Mouse (Mus musculus): ENCODE results near the gene Obscn. TPM values are rescaled to one million over a fixed set of nuclear protein-coding genes. Genes with fewer than 3 reads are reported as not detected.

Obscn gene
- polyA plus RNA-seq, 1 experiment from 2014 or later, result 2.0 TPM

DNA sequence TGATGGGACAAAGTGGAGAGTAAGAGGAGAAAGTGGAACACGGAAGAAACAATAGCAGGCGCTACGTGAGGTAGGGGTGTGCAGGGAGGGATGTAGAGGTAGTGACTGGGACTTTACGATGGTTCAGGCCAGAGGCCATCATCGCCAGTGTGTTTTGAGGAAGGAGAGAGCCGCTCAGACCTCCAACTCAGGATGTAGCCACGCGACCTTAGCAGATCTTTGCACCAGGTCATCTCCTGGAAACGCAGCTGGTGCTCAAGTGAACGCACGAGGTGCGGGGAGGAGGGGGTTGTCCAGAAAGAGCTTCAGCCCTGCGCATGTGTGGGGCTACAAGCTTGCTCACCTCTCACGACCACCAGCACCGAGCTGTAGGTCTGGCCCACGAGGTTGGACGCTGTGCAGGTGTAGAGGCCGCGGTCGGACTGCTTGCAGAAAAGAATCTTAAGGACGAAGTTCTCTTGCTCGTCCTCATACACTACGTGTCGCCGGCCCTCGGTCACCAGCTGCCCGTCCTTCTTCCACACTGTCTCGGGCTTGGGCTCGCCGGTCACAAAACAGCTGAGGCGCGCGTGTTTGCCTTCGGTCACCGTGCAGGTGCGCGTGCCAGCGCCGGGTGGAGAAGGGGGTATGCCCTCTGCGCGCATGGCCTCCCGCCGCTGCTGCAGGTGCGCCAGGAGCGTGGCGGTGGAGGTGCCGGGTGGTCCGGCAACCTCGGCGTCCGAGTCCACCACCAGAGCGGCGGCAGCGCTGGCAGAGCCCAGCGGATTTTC, 966 bp downstream of the Obscn start:
- Histone ChIP-seq H3K27me3 (replicated peaks; ENCODE audit: control insufficient read depth, insufficient read depth, low read length) (peaks cover 57% of the 10 kb centered on the region), H3K9ac (ENCODE audit: low read length) (no peak overlapping the region), H3K4me3 (ENCODE audit: low read depth, low read length) (peak overlapping the region; percentile 17; the same call in 1 of the 2 replicates), H3K27ac (ENCODE audit: low read depth) (no peak overlapping the region), H3K4me1 (replicated peaks; ENCODE audit: control insufficient read depth, insufficient read depth, low read length) (no peaks in the 10 kb centered on the region; the same call in 1 of the 2 replicates), H3K36me3 (ENCODE audit: control insufficient read depth, insufficient read depth, low read length) (no peaks in the 10 kb centered on the region), H3K9me3 (ENCODE audit: control insufficient read depth, low read length) (no peaks in the 10 kb centered on the region), H3K4me2 (ENCODE audit: low read length) (peak overlapping the region; percentile 40)
- 7% methylated on average over 55 of the region's 55 CpGs for WGBS
- peak; percentile 59 for DNase-seq (ENCODE audit: low spot score)
- ATAC-seq (replicated peaks; ENCODE audit: low FRiP score, low TSS enrichment, low read depth), result no peak

DNA sequence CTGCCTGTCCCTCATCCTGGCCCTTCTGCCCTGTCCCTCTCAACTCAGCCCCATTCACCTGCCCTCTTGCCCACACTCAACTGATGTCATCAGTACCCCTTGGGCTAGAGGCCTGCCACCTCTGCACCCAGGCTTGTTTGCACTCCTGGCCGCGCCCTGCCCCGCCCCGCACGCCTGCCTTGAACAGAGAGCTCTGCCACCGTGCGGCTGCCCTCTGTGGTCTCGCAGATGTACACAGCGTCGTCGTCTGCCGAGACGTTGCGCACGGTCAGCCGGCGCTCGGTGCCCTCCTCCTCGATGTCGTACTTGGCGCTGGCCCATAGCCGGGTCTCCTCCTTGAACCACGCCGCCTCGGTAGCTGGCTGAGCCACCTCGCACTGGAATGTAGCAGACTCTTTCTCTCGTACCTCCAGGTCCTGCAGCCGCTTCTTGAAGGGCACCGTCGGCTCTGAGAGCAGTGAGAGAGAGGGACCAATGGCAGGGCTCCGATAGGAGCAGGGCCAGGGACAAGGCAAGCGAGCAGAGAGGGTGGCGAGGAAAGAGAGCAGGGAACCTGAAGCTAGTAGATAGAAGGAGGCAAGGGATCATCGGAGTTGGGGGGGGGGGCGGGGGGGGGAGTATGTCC, 1.7 kb downstream of the Obscn start:
- ATAC-seq (replicated peaks; ENCODE audit: low FRiP score, low TSS enrichment, low read depth), result peak; percentile 68
- DNase-seq (ENCODE audit: low spot score), result peak; percentile 65
- no peaks in the 10 kb centered on the region; the same call in 1 of the 2 replicates for H3K4me1 ChIP-seq (replicated peaks; ENCODE audit: control insufficient read depth, insufficient read depth, low read length)
- WGBS, result 4% methylated on average over 33 of the region's 35 CpGs
- H3K36me3 ChIP-seq (ENCODE audit: control insufficient read depth, insufficient read depth, low read length), result no peaks in the 10 kb centered on the region
- H3K4me2 ChIP-seq (ENCODE audit: low read length), result peak overlapping the region; percentile 13; the same call in 1 of the 2 replicates
- no peak overlapping the region for H3K9ac ChIP-seq (ENCODE audit: low read length)
- peaks cover 57% of the 10 kb centered on the region for H3K27me3 ChIP-seq (replicated peaks; ENCODE audit: control insufficient read depth, insufficient read depth, low read length)
- no peak overlapping the region for H3K27ac ChIP-seq (ENCODE audit: low read depth)
- H3K4me3 ChIP-seq (ENCODE audit: low read depth, low read length), result 0 out of 2 replicates have a peak overlapping the region, but pooled peaks have one; percentile 11
- H3K9me3 ChIP-seq (ENCODE audit: control insufficient read depth, low read length), result no peaks in the 10 kb centered on the region

DNA sequence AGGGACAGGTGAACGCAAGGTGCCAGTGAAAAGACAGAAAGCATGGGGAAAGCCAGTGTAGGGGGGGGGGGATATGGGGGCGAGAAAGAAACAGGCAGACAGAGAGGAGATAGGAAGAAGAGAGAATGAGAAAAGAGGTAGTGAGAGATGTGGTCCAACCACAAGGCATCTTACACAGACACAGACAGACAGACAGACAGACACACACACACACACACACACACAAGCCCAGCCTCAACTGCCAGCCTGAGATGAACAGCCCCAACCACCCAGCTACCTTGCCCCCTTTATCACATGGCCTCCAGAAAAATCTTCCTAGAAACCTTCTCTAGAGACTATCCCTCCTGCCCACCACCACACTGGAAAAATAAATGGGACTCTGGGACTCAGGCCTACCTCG, 4.1 kb downstream of the Obscn start:
- 79% methylated on average over 3 of the region's 3 CpGs for WGBS
- H3K4me3 ChIP-seq (ENCODE audit: low read depth, low read length), result no peak overlapping the region

DNA sequence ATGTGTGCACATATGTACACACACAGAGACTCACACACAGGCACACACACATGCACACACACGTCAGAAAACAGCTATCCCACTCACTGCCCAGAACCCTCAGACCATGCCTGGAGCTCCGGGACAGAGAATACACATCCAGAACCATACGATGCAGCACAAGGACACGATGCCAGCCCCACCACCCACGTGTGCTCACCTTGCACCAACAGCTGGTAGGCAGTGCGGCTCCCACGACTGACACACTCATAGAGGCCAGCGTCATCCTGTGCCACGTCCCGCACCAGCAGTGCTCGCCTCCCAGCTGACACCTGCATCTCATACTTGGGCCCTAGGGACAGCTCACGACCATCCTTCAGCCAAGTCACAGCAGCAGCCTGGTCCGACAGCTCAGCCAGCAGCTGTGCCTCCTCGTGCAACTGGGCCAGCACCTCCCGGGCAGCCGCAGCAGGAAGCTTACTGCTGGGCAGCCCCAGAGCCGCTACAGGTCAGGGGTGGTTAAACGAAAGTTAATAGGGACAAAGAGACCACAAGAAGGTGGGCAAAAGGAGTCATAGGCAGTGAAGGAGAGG, 4.8 kb downstream of the Obscn start:
- Histone ChIP-seq H3K9ac (ENCODE audit: low read length) (no peak overlapping the region), H3K9me3 (ENCODE audit: control insufficient read depth, low read length) (no peaks in the 10 kb centered on the region), H3K4me3 (ENCODE audit: low read depth, low read length) (no peak overlapping the region), H3K27me3 (replicated peaks; ENCODE audit: control insufficient read depth, insufficient read depth, low read length) (peaks cover 43% of the 10 kb centered on the region), H3K27ac (ENCODE audit: low read depth) (no peak overlapping the region), H3K4me1 (replicated peaks; ENCODE audit: control insufficient read depth, insufficient read depth, low read length) (no peaks in the 10 kb centered on the region; the same call in 1 of the 2 replicates), H3K36me3 (ENCODE audit: control insufficient read depth, insufficient read depth, low read length) (no peaks in the 10 kb centered on the region), H3K4me2 (ENCODE audit: low read length) (no peak overlapping the region)
- ATAC-seq (replicated peaks; ENCODE audit: low FRiP score, low TSS enrichment, low read depth) (no peak), DNase-seq (ENCODE audit: low spot score) (no peak)
- 65% methylated on average over 18 of the region's 18 CpGs for WGBS

More for the DNA sequence above, 4.1 kb downstream of the Obscn start:
- no peak for DNase-seq (ENCODE audit: low spot score)
- Histone ChIP-seq H3K27me3 (replicated peaks; ENCODE audit: control insufficient read depth, insufficient read depth, low read length) (peaks cover 49% of the 10 kb centered on the region), H3K9ac (ENCODE audit: low read length) (no peak overlapping the region), H3K9me3 (ENCODE audit: control insufficient read depth, low read length) (no peaks in the 10 kb centered on the region), H3K27ac (ENCODE audit: low read depth) (no peak overlapping the region), H3K4me2 (ENCODE audit: low read length) (no peak overlapping the region), H3K36me3 (ENCODE audit: control insufficient read depth, insufficient read depth, low read length) (no peaks in the 10 kb centered on the region), H3K4me1 (replicated peaks; ENCODE audit: control insufficient read depth, insufficient read depth, low read length) (no peaks in the 10 kb centered on the region; the same call in 1 of the 2 replicates)
- ATAC-seq (replicated peaks; ENCODE audit: low FRiP score, low TSS enrichment, low read depth), result no peak

DNA sequence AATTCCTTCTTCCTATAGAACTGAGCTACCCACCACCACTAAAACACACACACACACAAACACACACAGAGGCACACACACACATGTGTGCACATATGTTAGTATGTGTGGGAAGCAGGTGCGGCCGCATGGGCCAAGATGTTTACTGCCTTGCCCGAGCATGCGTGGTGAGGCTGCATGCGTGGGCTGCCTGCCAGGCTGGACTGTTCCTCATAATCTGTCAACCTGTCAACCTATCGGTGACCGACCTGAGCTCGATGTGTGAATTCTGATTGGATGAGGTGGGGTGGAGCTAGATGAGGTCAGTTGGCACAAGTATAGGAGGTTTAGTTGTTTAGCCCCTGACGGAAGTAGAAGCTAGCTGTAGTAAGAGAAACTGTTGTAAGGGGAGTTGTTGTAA, 5.4 kb downstream of the Obscn start:
- no peak overlapping the region for H3K9ac ChIP-seq (ENCODE audit: low read length)
- WGBS, result 76% methylated on average over 9 of the region's 9 CpGs
- H3K4me2 ChIP-seq (ENCODE audit: low read length), result no peak overlapping the region
- H3K36me3 ChIP-seq (ENCODE audit: control insufficient read depth, insufficient read depth, low read length), result no peaks in the 10 kb centered on the region
- H3K27ac ChIP-seq (ENCODE audit: low read depth), result no peak overlapping the region
- no peaks in the 10 kb centered on the region for H3K9me3 ChIP-seq (ENCODE audit: control insufficient read depth, low read length)
- peaks cover 37% of the 10 kb centered on the region for H3K27me3 ChIP-seq (replicated peaks; ENCODE audit: control insufficient read depth, insufficient read depth, low read length)
- no peak overlapping the region for H3K4me3 ChIP-seq (ENCODE audit: low read depth, low read length)
- ATAC-seq (replicated peaks; ENCODE audit: low FRiP score, low TSS enrichment, low read depth) (no peak), DNase-seq (ENCODE audit: low spot score) (no peak)
- no peaks in the 10 kb centered on the region; the same call in 1 of the 2 replicates for H3K4me1 ChIP-seq (replicated peaks; ENCODE audit: control insufficient read depth, insufficient read depth, low read length)

DNA sequence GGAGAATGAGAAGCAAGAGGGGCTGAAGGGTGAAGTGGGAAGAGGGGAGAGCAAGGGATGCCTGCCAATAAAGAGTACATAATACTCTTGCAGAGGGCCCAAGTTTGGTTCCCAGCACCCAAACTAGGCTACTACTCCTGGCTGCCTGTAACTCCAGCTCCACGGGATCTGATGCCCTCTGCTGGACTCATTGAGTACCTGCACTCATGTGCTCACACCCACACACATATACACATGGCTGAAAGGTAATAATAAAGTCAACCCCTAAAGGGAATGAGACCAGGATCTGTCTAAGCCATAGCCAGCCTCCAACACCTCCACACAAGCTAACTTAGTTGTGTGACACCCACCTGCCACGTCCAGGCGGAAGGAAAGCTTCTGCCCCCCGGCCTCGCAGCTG, 30.3 kb downstream of the Obscn start:
- Histone ChIP-seq H3K27ac (ENCODE audit: low read depth) (no peak overlapping the region), H3K9ac (ENCODE audit: low read length) (no peak overlapping the region), H3K27me3 (replicated peaks; ENCODE audit: control insufficient read depth, insufficient read depth, low read length) (no peaks in the 10 kb centered on the region), H3K9me3 (ENCODE audit: control insufficient read depth, low read length) (0 out of 2 replicates have a peak, but pooled peaks cover 2% of the 10 kb centered on the region), H3K36me3 (ENCODE audit: control insufficient read depth, insufficient read depth, low read length) (no peaks in the 10 kb centered on the region), H3K4me3 (ENCODE audit: low read depth, low read length) (no peak overlapping the region), H3K4me1 (replicated peaks; ENCODE audit: control insufficient read depth, insufficient read depth, low read length) (no peaks in the 10 kb centered on the region), H3K4me2 (ENCODE audit: low read length) (no peak overlapping the region)
- DNase-seq (ENCODE audit: low spot score), result no peak
- WGBS, result 89% methylated on average over 5 of the region's 5 CpGs
- ATAC-seq (replicated peaks; ENCODE audit: low FRiP score, low TSS enrichment, low read depth), result no peak

DNA sequence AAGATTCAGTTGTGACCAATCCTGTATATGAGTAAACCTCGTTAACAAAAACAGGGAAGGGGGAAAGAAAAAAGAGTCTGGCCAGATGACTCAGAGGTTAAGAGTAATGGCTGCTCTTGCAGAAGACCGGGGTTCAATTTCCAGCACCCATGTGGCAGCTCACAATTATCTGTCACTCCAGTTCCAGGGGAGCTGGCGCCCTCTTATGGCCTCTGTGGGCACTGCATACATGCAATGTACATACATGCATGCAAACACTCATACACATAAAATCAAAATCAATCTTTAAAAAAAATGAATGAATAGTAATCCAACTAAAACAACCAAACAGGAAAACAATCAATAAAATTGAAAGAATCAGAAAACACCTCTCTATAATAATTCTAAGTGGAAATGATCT, 33.9 kb downstream of the Obscn start:
- H3K9ac ChIP-seq (ENCODE audit: low read length), result no peak overlapping the region
- H3K27me3 ChIP-seq (replicated peaks; ENCODE audit: control insufficient read depth, insufficient read depth, low read length), result no peaks in the 10 kb centered on the region
- 0 out of 2 replicates have a peak, but pooled peaks cover 3% of the 10 kb centered on the region for H3K4me1 ChIP-seq (replicated peaks; ENCODE audit: control insufficient read depth, insufficient read depth, low read length)
- no peak for DNase-seq (ENCODE audit: low spot score)
- no peak for ATAC-seq (replicated peaks; ENCODE audit: low FRiP score, low TSS enrichment, low read depth)
- no peak overlapping the region for H3K4me3 ChIP-seq (ENCODE audit: low read depth, low read length)
- H3K27ac ChIP-seq (ENCODE audit: low read depth), result no peak overlapping the region
- WGBS, result 72% methylated on average over 3 of the region's 3 CpGs
- no peaks in the 10 kb centered on the region for H3K36me3 ChIP-seq (ENCODE audit: control insufficient read depth, insufficient read depth, low read length)
- no peak overlapping the region for H3K4me2 ChIP-seq (ENCODE audit: low read length)
- 0 out of 2 replicates have a peak, but pooled peaks cover 2% of the 10 kb centered on the region for H3K9me3 ChIP-seq (ENCODE audit: control insufficient read depth, low read length)

DNA sequence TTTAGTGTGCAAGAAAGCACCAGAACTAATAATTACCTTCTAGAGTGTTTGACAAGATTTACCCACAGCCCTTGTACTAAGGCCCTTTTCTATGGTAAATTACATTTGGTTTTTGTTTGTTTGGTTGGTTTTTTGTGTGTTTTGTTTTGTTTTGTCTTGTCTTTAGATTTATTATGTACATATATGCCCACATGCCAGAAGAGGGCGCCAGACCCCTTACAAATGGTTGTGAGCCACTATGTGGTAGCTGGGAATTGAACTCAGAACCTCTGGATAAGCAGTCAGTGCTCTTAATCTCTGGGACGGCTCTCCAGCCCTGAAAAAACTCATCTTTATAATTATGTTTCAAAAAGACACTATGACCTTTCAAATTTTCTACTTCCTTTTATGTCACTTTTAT, 37.9 kb downstream of the Obscn start:
- no peak overlapping the region for H3K9ac ChIP-seq (ENCODE audit: low read length)
- H3K4me1 ChIP-seq (replicated peaks; ENCODE audit: control insufficient read depth, insufficient read depth, low read length), result 0 out of 2 replicates have a peak, but pooled peaks cover 3% of the 10 kb centered on the region
- H3K9me3 ChIP-seq (ENCODE audit: control insufficient read depth, low read length), result peaks cover 5% of the 10 kb centered on the region; the same call in 1 of the 2 replicates
- H3K4me3 ChIP-seq (ENCODE audit: low read depth, low read length), result no peak overlapping the region
- ATAC-seq (replicated peaks; ENCODE audit: low FRiP score, low TSS enrichment, low read depth) (no peak), DNase-seq (ENCODE audit: low spot score) (no peak)
- H3K27ac ChIP-seq (ENCODE audit: low read depth), result no peak overlapping the region
- H3K36me3 ChIP-seq (ENCODE audit: control insufficient read depth, insufficient read depth, low read length), result no peaks in the 10 kb centered on the region
- no peak overlapping the region for H3K4me2 ChIP-seq (ENCODE audit: low read length)
- no peaks in the 10 kb centered on the region for H3K27me3 ChIP-seq (replicated peaks; ENCODE audit: control insufficient read depth, insufficient read depth, low read length)
- WGBS, result 27% methylated on average over 2 of the region's 2 CpGs
